Mouse (Mus musculus) right cerebral cortex, postnatal 4 days (tissue): Measurements from ENCODE around the gene Ebf1.

Source experiments
- DNase-seq: peaks from one replicate; pipeline ENCODE4 v3.0.0-alpha.2; 2022

The Ebf1 gene

DNA sequence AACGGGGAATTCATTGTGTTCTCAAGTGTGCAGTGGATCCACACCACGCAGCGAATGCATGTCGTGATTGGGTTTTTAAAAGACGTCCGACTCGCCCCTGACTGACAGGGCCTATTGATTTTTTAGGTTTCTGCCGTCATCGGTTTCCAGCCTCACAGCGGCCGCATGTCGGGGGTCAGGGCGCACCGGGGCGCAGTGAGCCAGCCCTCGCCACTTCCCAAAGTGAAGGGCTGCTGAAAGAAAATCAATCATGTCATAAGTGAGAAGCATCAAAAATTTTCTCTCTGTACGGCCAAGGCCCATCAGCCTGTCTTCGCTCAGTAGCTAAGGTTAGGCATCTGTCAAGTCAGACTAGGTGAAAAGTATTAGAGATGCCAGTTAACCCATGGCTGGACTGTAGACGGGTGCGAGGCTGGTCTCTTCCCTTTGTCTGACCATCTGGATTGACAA lies 124.0 kb downstream of the Ebf1 start:
- no peak for DNase-seq

GRCm38 (mm10) chr11:44744446-44744845 lies 127.3 kb downstream of the Ebf1 start:
- DNase-seq: no peak

DNA sequence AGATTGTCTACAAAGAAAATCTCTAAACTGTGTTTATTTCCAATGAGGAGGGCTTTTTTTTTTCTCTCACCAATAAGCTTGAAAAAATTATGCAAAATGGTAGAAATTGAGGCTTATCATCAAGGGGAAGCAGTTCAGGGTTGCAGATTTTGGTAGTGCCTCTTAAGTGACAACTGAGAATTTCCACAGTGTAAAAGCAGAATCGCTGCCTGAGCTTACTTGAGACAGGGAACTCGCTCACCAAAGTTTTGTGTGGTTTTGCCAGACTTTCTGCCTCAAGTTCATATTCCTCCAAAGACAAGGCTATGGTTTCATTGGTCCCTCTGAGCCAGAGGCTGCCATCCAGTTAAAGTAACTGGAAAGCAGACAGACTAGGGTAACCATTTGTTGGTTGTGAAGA lies 128.8 kb downstream of the Ebf1 start:
- DNase-seq: no peak

DNA sequence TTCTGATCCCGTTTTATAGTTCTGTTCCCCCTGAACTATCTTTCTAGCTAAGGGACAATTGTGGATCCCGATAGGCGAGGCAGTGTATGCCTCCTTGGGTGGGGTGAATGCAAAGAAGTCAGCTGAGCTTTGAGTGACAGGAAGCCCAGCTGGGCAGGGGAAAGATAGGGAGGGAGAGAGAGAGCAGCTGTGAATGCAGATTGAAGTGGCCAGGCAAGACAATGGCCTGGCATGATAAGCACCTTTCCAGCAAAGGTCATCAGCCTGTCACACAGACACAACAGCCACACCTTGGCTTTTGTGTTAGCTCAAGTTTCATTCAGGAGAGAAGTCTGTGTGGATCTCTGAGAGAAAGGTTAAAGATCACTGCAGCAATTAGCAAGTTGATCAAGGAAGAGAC lies 129.6 kb downstream of the Ebf1 start:
- no peak for DNase-seq

DNA sequence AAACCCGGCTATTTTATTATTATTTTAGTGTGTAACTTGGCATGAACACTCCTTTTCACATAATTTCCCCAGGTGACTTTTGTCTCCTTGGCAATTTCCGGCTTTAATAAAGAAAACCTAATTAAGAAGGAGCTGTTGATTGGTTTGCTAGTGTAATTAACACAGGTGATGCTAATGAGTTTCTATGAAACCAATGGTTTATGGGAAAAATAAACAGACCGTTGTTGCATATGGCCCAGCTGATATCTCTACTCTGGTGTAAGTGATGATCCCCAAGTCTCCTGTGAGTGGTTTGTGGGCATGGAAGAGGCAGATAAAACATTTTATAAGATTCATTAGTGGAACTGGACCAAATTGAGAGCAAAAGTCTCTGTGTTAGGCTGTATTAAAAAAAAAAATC lies 132.2 kb downstream of the Ebf1 start:
- no peak for DNase-seq

DNA sequence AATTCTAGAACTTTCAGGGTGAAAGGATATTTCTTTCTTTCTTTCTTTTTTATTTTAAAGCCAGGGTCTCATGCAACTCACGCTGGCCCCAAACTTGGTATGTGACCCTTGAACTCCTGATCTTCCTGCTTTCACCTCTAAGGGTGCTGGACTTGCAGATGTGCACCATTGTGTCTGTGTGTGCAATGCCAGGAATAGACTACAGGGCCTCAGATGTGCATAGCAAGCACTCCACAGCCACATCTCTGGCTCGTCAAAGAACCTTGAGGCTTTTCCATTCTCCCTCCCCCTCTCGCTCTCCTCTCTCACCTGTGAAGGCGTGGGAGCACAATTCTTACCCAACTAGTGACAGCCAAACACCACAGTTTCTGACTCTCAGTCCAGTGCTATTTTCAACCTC lies 137.2 kb downstream of the Ebf1 start:
- no peak for DNase-seq

- DNase-seq: no peak
Observed at GRCm38 (mm10) chr11:44756321-44756720, 139.2 kb downstream of the Ebf1 start.

DNA sequence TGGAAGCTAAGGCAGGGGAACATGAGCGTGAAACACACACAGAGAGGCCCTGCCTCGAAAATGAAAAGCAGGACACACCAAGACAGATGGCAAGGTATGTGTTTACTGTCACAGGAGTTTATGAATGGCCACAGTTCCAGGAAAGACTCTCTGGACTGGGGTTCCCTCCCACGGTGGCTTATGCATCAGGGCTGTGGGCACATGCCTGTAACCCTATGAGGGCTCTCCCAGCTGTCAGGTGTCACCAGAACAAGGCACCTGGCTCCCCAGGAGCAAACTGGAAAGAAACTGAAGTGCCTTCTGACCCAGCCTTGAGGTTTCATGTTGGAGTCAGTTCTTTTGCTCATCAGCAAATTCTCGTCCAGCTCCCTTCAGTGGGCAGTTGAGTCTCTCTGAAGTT lies 141.7 kb downstream of the Ebf1 start:
- DNase-seq: no peak

DNA sequence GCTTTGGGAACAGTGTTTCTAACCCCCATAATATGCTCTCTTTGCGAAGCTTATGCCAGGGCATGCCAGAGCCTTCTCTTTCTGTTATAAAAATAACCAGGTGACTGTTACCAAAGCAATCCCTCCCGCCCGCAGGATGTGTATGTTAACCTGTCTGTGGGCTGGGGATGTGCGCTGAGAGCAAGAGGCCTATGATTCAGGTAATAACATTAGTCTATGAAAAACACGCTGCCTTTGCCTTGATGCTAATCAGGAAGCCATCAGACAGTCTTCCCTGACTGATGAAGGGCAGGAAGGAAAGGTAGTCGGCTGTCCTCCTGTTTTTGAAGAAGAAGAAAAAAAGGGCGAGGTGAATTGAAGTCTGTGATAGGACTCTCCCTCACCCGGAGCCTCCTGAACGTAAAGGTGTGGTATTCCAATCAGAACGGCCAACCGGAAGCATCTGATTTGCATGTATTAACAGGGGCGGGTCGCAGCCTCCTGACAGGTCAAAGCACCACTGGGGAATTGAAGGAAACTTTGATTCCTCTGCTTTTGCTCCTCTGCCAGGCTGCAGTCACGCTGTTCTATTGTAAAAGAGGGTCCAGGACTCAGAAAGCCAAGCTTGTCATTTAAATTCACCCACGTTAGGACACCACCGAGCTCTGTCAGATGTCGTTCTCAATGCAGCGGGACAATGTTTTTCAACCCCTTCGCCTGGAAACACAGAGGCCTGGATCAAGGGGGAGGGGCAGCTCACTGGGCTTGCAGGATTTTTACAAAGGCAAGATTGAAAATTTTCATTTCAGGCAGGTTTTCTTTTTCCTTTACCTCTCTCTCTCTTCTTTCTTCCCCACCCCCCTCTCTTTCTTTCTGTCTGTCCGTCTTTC lies 144.2 kb downstream of the Ebf1 start:
- DNase-seq: no peak

- DNase-seq: no peak
Observed at GRCm38 (mm10) chr11:44763992-44764835, 147.1 kb downstream of the Ebf1 start.

DNA sequence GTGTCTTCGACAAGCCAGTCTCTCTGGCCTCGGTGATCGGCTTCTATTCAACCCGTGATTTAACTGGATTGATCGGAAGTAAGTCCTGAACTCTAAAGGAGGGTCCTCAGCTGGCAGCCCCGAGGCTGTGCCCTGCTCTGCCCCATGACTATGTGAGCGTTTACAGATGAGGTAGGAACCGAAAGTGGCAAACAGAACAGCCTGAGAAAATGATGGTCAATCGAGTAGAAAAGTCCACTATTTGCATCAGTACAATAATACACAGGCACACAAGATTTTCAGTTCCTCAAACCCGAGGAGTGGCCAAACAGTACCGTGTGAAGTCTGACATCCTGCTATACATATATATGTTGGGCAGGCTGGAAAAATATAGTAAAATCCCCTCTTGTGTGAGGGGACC lies 147.9 kb downstream of the Ebf1 start:
- no peak for DNase-seq

DNA sequence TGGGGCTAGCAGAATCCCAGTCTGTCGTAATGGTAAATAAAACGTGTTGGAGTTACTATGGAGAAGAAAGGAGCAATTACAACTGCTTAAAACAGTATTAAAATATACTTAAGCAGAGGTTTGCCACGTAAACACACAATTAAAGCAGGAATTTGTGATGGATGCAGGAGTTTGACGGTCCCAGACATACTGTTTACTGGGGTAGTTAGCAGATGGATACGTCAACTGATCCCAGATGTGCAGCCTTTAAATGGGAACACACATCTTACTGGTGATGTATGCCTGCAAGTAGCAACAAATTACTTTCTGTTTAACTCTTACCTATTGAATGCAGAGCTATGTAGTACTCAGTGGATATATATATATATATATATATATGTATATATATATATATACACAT lies 149.1 kb downstream of the Ebf1 start:
- DNase-seq: no peak

GRCm38 (mm10) chr11:44767322-44767721 lies 150.2 kb downstream of the Ebf1 start:
- DNase-seq: no peak

DNA sequence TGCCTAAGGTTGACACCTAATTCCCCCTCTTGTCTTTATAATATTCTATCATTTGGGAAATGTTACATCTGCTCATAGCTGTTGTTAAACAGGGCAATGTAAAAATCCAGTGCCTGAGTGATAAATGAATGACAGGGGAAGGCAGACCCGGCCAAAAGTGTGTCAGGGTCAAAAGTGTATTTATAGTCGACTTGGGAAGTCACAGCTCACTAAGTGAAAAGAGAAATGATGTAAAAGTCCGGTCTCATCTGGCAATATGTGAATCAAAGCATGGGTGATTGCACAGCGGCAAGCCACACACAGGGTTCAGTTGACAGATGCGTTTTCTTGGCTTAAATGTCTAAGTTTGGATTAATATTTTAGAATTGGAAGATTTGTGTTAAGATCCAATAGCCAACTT lies 151.2 kb downstream of the Ebf1 start:
- no peak for DNase-seq

- no peak for DNase-seq
Observed at GRCm38 (mm10) chr11:44770989-44771564, 154.0 kb downstream of the Ebf1 start.

DNA sequence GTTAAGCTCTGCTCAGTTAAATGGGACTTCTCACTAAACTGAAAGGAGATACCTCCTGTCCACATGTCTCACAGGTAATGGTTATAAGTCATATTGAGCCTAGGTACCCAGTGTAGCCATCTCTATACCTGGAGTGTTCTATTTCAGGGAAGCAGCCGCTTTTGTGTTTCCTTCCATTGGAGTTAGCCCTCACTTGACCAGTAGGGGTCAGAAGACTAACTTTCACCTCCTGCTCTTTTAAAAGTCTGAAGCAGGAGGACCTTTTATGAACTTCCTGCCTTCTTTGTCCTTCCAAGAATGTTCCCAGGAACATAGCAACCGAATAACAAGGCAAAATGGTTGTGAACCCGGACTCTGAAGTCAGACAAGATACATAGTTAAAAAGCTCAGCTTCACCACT lies 157.3 kb downstream of the Ebf1 start:
- DNase-seq: no peak

DNA sequence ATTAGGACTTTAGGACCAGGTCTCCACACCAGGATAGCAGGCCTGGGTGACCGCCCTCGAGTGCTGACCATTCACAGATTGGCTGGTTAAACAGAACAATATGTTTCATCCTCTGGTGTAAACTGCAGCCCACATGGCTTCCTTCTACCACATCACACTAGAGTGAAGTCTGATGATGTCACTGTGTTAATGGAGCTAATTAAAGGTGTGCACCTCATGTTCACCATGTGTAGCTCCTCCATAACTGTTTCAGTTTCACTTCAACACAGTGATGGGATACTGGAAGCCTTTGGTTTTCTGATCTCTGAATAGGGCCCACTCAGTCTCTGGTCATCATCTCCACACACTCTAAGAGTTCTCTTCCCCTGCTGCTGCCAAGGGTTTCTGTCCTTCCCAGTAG lies 158.4 kb downstream of the Ebf1 start:
- no peak for DNase-seq

GRCm38 (mm10) chr11:44776556-44776955 lies 159.4 kb downstream of the Ebf1 start:
- DNase-seq: no peak

DNA sequence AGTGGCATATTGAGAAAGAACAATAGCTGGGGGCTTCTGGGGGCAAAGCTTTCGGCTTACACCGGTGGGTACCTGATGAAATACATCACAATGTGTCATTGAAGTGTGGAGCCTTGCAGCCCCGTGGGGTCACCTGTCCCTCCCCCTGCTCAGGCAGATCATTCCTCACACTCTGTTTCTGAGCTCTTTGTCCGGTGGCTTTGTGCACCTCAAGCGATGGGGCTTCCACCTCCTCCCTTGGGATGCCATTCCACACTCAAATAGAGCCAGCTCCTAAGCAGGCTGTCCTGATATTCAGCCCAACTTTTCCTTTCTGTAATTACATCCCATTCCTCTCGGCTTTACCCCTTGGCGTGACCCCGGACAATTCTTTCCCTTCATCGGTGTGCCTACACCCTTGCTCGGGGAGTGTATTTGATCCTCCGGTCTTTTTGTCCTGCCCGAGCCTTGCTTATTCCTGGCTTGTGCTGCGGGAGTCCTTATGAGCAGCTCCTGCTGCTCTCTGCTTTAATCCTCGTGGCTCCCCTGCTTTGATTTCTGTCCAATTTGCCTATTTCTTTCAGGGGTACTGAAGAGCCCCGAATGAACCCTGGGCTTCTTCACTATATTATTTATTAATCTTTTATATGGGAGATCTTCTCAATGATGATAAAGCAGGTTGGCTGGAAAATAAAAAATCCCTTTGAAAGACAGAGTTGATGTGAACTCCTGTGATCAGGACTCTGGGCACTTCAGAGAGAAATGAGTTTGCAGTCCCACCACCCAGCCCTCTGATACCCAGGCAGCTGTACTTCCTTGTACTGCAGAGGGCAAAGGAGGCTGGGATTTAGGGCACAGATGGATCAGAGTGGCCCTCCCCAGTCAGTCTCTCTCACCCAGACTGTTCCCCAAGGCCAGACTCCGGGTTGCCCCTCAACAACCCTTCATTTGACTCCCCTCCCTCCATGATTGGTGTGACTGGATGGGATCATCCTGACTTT lies 160.5 kb downstream of the Ebf1 start:
- no peak for DNase-seq

DNA sequence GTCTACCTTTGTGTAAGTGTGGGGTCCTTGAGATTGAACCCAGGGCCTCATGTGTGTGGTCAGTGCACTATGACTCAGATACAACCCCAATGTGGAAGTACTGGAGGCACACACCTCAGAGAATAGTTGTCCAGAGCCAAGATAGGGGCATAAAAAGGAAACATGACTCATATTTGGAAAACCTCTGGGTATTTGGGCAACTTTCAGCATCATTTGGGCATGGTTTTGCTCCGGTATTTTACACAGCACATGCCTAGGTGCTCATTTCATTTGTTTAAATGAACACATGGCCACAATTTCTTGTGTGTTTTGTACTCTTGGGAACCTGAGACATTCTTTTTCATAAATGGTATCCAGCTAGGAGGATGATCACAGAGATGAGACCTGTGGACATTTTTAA lies 161.9 kb downstream of the Ebf1 start:
- DNase-seq: no peak

GRCm38 (mm10) chr11:44784255-44785029 lies 167.3 kb downstream of the Ebf1 start:
- no peak for DNase-seq

DNA sequence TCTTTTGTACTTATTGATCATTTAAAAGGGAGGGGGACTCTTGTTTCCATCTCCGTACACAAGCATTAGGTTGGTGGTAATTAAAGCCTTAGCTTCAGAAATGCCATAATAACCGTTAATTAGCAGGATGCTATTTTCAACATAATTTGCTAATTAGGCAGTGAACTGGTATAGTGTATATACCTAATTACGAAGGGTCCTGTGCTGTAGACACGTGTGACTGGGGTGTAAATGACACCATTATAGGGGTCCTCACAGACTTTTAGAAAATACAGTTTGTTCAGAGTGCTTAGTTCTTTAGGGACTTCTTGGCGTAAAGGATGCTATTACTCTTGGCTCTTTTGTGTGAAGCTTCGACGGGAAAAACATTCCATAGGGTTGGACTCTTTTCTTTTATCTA lies 167.9 kb downstream of the Ebf1 start:
- no peak for DNase-seq
